In genomic region chr13:81426896-81427755, GRCm38 (mm10) we compare ENCODE assay signal across 8 mouse cellular contexts.
A peak's percentile ranks its signal among the peaks of the same experiment; 100 is the strongest.
DNase-seq lines count a peak whose midpoint lies in the region; ATAC-seq and TF ChIP-seq lines count a peak whose summit lies in the region.

No protein-coding gene starts in this region.

- H3K27ac ChIP-seq in forebrain, embryonic 11.5 days (ENCODE audit: low read depth, low read length): no peak overlapping the region
- H3K27ac ChIP-seq in lung, embryonic 14.5 days (ENCODE audit: low read depth): no peak overlapping the region

- 80% methylated on average over 15 of the region's 15 CpGs for WGBS in forebrain, embryonic 11.5 days
- WGBS in lung, embryonic 14.5 days: 72% methylated on average over 15 of the region's 15 CpGs

- no peak overlapping the region for H3K9ac ChIP-seq in forebrain, embryonic 11.5 days (ENCODE audit: low read length)
- H3K9ac ChIP-seq in lung, embryonic 14.5 days: no peak overlapping the region

- ATAC-seq in forebrain, embryonic 11.5 days (replicated peaks; ENCODE audit: low FRiP score): 0 out of 2 replicates have a peak, but pooled peaks have one; percentile 21
- peak; percentile 38; the same call in 1 of the 2 replicates for ATAC-seq in lung, embryonic 14.5 days (ENCODE audit: insufficient read depth)

- no peak overlapping the region for H3K4me3 ChIP-seq in forebrain, embryonic 11.5 days (ENCODE audit: low read depth, low read length)
- H3K4me3 ChIP-seq in lung, embryonic 14.5 days (ENCODE audit: low read depth, low read length): no peak overlapping the region

- DNase-seq in adrenal gland, adult (ENCODE audit: inconsistent age in 2 of 2, low spot score in 1 of 2): peak; percentile 27 to 87
- DNase-seq in adrenal gland, postnatal 4 days (ENCODE audit: low spot score in 2 of 2): no peak
- DNase-seq in 3T3-L1 (ENCODE audit: low read depth, low spot score): peak; percentile 70
- peak; percentile 77 for DNase-seq in brain, embryonic 14.5 days (ENCODE audit: low read depth)
- peak; percentile 69 for DNase-seq in forebrain, embryonic 11.5 days (ENCODE audit: low spot score)
- DNase-seq in kidney, adult 8-10 months: peak; percentile 8 to 69
- peak; percentile 79 for DNase-seq in lung, embryonic 14.5 days
- DNase-seq in right cerebral cortex, adult 2 months (ENCODE audit: low spot score in 2 of 2): peak; percentile 68 to 76

- TF ChIP-seq CTCF in brain, embryonic 14.5 days (IDR thresholded peaks at IDR 0.05; ENCODE audit: borderline replicate concordance, extremely low read depth, insufficient read depth, insufficient read length): peak; percentile 73; the same call in 1 of the 2 replicates
- peak; percentile 78 for TF ChIP-seq CTCF in lung, embryonic 14.5 days (IDR thresholded peaks at IDR 0.05; ENCODE audit: low read depth)

- TF ChIP-seq POLR2A in brain, embryonic 14.5 days (IDR thresholded peaks at IDR 0.05; ENCODE audit: borderline replicate concordance, extremely low read depth, insufficient read depth, insufficient read length, poor library complexity, severe bottlenecking): no peak

- no peaks in the 10 kb centered on the region for H3K9me3 ChIP-seq in forebrain, embryonic 11.5 days (ENCODE audit: control insufficient read depth, low read length)
- H3K9me3 ChIP-seq in lung, embryonic 14.5 days (ENCODE audit: low read depth, low read length): no peaks in the 10 kb centered on the region

- no peaks in the 10 kb centered on the region for H3K4me1 ChIP-seq in forebrain, embryonic 11.5 days (replicated peaks; ENCODE audit: control insufficient read depth, insufficient read depth, low read length)
- no peaks in the 10 kb centered on the region for H3K4me1 ChIP-seq in lung, embryonic 14.5 days (ENCODE audit: insufficient read depth)

- no peak overlapping the region for H3K4me2 ChIP-seq in forebrain, embryonic 11.5 days (ENCODE audit: low read depth, low read length, severe bottlenecking)
- no peak overlapping the region for H3K4me2 ChIP-seq in lung, embryonic 14.5 days

- H3K36me3 ChIP-seq in forebrain, embryonic 11.5 days (ENCODE audit: control insufficient read depth, insufficient read depth, low read length): no peaks in the 10 kb centered on the region; the same call in 1 of the 2 replicates
- H3K36me3 ChIP-seq in lung, embryonic 14.5 days (ENCODE audit: insufficient read depth): no peaks in the 10 kb centered on the region

- H3K27me3 ChIP-seq in forebrain, embryonic 11.5 days (ENCODE audit: control insufficient read depth, insufficient read depth, low read length): no peaks in the 10 kb centered on the region
- no peaks in the 10 kb centered on the region for H3K27me3 ChIP-seq in lung, embryonic 14.5 days (ENCODE audit: insufficient read depth, low read length)

Comparison
In these comparisons a context has a peak if more than half of its experiments do, and no peak if none do; other contexts are left out.
1. DNase-seq: peak in adrenal gland, adult (2 of 2), 3T3-L1 (single experiment), brain, embryonic 14.5 days (single experiment), forebrain, embryonic 11.5 days (single experiment), kidney, adult 8-10 months (2 of 2), lung, embryonic 14.5 days (single experiment) and right cerebral cortex, adult 2 months (2 of 2); none in adrenal gland, postnatal 4 days (0 of 2).